Mouse (Mus musculus) erythroid progenitor cell, adult 5-6 weeks (primary cell): ENCODE measurements around the gene Mmgt2. TPM values are rescaled to one million over a fixed set of nuclear protein-coding genes. Genes with fewer than 3 reads are reported as not detected.

ENCODE experiments used
- ATAC-seq: replicated peaks from 2 replicates; pipeline ENCODE4 v1.8.0; 2016; ENCODE audit warnings: moderate number of reproducible peaks, mild to moderate bottlenecking, moderate TSS enrichment, inconsistent platforms; ENCODE audit not compliant: poor library complexity, low FRiP score, severe bottlenecking
- total RNA-seq, 2 experiments: library from RNA; stranded (forward) in 1 of 2; stranded (reverse) in 1 of 2; fragments of 150-400 nt in 1 of 2; fragments of 186-747, 209-891 nt in 1 of 2; gene quantifications; 2 replicates each; pipeline versions ENCODE4 v1.2.3 to v1.2.4; 2015 to 2017; ENCODE audit warnings: low replicate concordance in 2 of 2

Gene Mmgt2
- total RNA-seq, 2 experiments from 2014 or later: 3.0 to 3.8 TPM

DNA sequence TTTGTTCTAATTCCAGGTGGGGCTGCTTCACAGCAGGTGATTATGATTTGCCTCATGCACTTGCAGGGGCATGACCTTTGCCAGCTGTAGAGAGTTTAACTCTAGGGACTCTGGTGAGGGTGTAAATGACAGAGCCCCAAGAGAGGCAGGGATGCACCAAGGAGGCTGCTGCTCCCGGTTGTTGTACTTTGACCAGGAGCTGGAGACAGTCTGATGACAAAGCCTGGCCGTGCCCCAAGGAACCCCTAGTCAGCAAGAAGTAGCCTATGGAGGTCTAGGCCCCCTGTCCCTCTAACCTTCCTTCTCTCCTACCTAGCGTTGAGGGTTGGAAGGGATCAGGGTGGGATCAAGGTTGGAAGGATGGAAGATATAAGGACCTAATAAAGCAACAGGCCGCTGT, 33.0 kb upstream of the Mmgt2 start:
- ATAC-seq: no peak

- no peak for ATAC-seq
These were observed 27.4 kb upstream of the Mmgt2 start for GRCm38 (mm10) chr11:62621079-62621478.

DNA sequence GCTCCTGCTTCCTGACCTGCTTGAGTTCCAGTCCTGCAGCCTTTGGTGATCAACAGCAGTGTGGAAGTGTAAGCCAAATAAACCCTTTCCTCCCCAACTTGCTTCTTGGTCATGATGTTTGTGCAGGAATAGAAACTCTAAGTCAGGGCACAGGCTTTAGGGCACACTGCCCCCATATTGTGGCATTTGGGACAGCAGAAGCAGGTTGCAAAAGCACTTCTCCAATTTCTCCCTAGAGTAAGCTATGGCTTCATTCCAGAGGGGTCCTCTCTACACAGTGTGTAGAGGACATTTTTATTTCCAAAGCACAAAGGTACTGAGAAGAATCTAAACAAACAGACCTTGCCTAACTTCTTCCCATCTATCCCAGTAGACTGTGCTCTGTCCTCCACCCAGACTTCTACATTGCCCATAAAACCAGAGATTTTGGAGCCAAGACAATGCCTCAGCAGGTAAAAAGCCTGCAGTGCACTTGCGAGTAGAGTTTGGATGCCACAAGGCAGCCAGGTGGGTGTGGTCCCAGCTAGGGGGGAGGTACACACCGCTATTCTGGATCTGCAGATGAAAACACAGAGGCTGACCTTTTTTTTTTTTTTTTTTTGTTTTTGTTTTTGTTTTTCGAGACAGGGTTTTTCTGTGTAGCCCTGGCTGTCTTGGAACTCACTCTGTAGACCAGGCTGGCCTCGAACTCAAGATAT, 26.7 kb upstream of the Mmgt2 start:
- no peak for ATAC-seq

DNA sequence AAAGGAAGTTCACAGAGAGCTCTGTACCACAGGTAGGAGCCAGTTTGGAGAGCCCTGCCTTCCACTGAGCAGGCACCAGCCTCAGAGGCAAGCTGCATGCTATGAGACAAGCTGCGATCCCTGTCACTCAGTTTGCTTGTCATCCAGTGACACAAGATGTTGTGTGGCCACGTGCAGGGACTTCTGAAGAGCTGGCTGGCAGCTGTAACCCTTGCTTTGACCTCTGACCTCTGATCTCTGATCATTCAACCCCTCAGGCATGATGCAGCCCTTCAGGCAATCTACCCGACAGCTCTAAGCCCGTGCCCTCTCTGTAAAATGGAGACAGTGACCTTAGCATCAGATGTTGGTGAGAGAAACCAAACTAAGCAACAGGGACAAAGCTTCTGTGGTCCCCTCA, 25.6 kb upstream of the Mmgt2 start:
- ATAC-seq: no peak

- ATAC-seq: no peak
These were observed 23.8 kb upstream of the Mmgt2 start for GRCm38 (mm10) chr11:62624341-62625291.

DNA sequence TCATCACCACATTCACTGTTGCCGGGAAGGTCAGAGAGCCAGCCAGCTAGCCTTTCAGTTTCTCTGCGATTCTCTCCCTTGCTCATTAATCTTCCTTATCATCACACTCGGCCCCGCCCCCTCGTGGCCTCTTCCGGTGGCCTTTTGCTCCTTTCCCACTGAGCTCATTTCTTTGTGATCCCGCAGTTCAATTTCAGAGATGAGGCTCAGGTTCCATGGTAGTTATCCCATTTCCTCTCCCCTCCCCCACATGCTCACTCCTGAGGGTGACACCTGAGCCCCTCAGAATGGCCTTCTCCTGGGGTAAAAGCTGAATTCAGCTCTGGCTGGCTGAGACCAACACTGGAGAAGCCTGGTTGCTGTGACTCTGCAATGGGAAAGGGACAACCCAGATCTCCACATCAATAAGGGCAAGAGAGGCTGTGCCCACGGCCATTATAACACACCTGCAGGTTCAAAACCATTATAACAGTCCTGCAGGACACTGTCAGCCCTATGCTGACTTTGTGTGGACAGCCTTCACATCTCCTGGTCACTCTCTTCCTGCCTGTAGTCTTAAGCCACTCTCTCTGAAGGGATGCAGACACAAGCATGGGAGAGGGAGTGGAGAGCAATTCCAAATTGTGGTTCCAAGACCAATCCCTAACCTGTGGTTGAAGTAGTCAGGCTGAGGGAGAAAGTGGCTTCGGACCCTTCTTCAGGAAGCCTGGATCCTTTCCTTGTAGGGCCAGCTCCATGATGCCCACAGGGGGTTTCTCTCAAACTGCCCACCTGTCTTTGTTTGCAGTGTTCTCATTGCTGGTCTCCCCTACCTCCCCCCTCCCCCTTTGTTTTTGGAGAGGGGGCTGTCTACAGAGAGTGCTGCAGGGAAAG, 18.9 kb upstream of the Mmgt2 start:
- ATAC-seq: no peak

- no peak for ATAC-seq
These were observed 18.1 kb upstream of the Mmgt2 start for GRCm38 (mm10) chr11:62630225-62630821.

- ATAC-seq: no peak
These were observed 17.3 kb upstream of the Mmgt2 start for GRCm38 (mm10) chr11:62631138-62631537.

DNA sequence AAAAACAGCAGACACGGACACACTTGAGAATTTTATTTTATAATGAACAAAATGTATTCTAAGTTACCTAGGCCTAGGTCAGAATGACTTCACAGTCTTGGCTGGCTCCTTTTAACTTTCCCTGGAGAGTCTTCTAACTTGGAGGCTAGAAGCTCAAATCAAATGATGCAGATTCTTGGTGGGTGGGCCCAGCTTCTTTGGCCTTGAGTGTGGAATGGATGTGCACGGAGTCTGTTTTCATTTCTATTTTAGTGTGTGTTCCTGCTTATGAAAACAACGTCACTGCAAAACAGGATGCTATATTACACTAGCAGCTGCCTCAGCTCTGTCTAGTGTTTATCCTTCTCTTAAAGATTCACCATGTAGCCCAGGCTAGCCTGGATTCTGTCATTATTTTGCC, 13.1 kb upstream of the Mmgt2 start:
- no peak for ATAC-seq

DNA sequence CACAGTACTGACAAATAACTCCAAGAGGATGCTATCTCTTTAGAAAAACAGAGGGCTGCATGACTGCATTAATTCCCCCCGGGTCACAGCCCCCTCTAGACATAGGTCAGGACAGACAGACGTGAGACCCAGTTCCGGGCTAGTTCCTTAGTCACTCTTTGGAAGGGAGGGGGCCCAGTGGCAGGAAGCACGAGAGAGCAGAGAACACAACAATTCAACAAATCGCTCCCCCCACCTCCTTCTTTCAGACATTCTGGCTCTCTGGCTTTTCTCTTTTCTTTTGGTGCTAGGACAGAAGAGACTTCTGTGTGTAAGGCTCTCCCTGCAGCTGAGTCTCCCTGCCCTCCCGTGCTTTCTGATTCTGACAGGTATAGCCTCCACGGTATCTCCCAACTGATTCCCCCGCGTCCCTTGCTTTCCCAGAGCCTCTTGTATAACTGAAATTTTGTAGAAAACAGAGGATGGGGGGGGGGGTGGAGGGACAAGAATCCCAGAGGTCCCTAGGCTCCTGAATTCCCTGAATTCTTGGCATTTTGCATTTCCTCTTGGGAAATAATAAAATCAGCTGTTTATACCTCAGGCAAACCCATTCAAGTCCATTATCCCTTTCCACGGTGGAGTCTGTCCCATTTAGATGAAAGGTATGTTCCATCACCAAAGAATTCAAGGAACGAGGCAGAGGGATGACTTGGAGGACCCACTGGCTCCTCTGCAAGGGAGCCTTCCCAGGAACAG, 12.2 kb upstream of the Mmgt2 start:
- no peak for ATAC-seq

DNA sequence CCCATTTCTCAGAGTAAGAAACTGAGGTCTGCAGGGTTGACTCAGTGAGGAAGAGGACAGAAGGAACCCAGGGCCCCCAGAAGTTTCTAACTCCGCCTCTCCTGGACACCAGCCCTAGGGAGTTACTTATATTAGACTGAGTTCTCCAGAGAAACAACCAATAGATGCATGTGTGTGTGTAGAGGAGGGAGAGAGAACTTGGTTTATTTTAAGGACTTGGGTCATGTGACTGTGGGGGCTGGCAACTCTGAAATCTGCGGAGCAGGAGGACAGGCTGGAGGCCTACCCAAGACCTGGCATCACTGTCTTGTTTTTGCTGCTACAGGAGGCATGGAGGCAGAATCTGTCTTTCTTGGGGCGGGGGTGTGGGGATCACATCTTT, 11.6 kb upstream of the Mmgt2 start:
- no peak for ATAC-seq

GRCm38 (mm10) chr11:62637401-62637800, 11.1 kb upstream of the Mmgt2 start:
- ATAC-seq: no peak

GRCm38 (mm10) chr11:62637806-62638205, 10.7 kb upstream of the Mmgt2 start:
- no peak for ATAC-seq

DNA sequence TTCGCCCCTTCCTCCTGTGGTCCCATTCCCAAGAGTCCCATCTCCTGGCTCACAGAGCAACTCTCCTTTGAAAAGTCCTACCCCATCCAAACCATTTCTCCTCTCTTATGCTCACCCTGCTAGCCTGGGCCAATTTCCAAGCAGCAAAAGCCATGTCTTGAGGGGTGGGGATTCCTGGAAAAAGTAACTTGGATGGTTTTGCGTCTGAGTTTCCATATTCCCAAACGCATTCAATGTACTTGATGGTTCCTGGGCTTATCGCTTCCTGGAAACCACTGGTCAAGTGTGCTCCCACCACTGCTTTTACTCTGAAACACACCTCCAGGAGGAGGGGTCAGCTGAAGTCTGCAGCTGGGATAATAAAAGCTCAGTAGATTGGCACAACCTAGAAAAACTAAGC, 10.1 kb upstream of the Mmgt2 start:
- ATAC-seq: no peak

DNA sequence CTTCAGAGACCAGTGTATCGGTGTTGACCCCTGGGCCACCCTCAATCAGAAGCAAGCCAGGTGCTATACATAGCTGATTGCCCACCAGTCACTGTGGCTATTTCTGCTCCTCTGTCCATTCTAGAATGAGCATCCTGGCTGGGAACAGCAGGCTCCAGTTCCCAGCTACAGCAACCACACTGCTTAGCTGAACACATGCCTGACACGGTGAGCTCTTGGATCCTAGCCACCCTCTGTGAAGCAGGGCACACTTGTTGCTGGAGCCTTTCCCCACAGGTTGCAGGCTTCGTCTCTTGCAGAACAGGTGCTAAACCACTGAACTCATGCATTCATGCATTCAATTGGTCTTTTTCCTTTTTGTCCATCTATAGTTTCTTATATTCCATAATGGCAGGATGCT, 8.1 kb upstream of the Mmgt2 start:
- no peak for ATAC-seq

GRCm38 (mm10) chr11:62642023-62642844, 6.2 kb upstream of the Mmgt2 start:
- no peak for ATAC-seq

- ATAC-seq: no peak
These were observed 5.3 kb upstream of the Mmgt2 start for GRCm38 (mm10) chr11:62643011-62643631.
